ENCODE assay signal across 12 mouse cellular contexts in the genomic region with DNA sequence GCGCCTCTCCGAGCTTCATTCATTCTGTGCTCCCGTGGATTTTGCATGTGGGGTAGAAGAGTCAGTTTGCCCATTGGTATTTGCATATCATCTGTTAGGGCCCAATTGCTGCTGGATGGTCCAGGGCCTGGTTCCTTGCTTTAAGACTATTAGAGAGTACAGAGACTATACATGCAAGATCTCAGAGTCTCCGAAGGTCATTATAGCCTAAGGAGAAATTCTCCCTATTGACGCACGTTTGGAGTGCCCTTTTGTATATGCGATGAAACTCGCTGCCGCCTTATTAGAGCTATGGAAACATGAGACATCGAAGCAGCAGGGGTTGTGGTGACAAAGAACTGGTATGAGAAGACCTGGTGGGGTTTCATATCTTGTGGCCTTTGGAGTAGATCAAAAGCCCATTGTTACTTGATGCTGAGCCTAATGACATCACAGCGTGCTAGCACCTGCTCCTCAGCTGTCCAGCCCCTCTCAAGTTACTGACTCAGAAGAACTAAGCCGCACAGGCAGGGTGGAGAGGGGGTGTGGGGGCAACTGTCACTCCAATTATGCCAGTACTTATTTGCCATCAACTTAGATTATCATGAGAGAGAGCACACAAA. TPM values are rescaled to one million over a fixed set of nuclear protein-coding genes. Genes with fewer than 3 reads are reported as not detected.
A peak's percentile ranks its signal among the peaks of the same experiment; 100 is the strongest.
DNase-seq lines count a peak whose midpoint lies in the region; ATAC-seq and TF ChIP-seq lines count a peak whose summit lies in the region.
"Had no signal": no experiment of that assay in that cellular context is flagged by ENCODE, and none has a peak within 500 bp of the region (broad histone marks: within the 10 kb centered on the region; RNA-seq: fewer than 3 reads in every experiment).

No protein-coding gene starts in this region.

- H3K4me1 ChIP-seq in hindbrain, embryonic 11.5 days (replicated peaks; ENCODE audit: control insufficient read depth, insufficient read depth, low read length): no peaks in the 10 kb centered on the region
- H3K4me1 ChIP-seq in hindbrain, embryonic 13.5 days (replicated peaks): peaks cover 4% of the 10 kb centered on the region; the same call in 1 of the 2 replicates
- H3K4me1 ChIP-seq in embryonic facial prominence, embryonic 12.5 days: no peaks in the 10 kb centered on the region
- no peaks in the 10 kb centered on the region for H3K4me1 ChIP-seq in midbrain, embryonic 14.5 days (ENCODE audit: control insufficient read depth, insufficient read depth, low read length)
- H3K4me1 ChIP-seq: heart, embryonic 13.5 days; hindbrain, embryonic 15.5 days; liver, embryonic 13.5 days had no signal

- no peak overlapping the region for H3K9ac ChIP-seq in hindbrain, embryonic 11.5 days (ENCODE audit: low read depth, low read length)
- no peak overlapping the region for H3K9ac ChIP-seq in hindbrain, embryonic 13.5 days
- no peak overlapping the region for H3K9ac ChIP-seq in embryonic facial prominence, embryonic 12.5 days
- H3K9ac ChIP-seq in midbrain, embryonic 14.5 days (replicated peaks; ENCODE audit: low read length): no peak overlapping the region
- H3K9ac ChIP-seq: heart, embryonic 13.5 days; hindbrain, embryonic 15.5 days; liver, embryonic 13.5 days had no signal

- no peak overlapping the region for H3K4me2 ChIP-seq in hindbrain, embryonic 11.5 days (replicated peaks; ENCODE audit: low read depth, low read length)
- H3K4me2 ChIP-seq in hindbrain, embryonic 13.5 days: no peak overlapping the region
- no peak overlapping the region for H3K4me2 ChIP-seq in embryonic facial prominence, embryonic 12.5 days (replicated peaks)
- no peak overlapping the region for H3K4me2 ChIP-seq in midbrain, embryonic 14.5 days (ENCODE audit: low read length)
- H3K4me2 ChIP-seq: heart, embryonic 13.5 days; hindbrain, embryonic 15.5 days; liver, embryonic 13.5 days had no signal

- H3K4me3 ChIP-seq in hindbrain, embryonic 11.5 days (ENCODE audit: low read depth, low read length): no peak overlapping the region
- no peak overlapping the region for H3K4me3 ChIP-seq in hindbrain, embryonic 13.5 days
- no peak overlapping the region for H3K4me3 ChIP-seq in embryonic facial prominence, embryonic 12.5 days
- no peak overlapping the region for H3K4me3 ChIP-seq in midbrain, embryonic 14.5 days (replicated peaks; ENCODE audit: low read depth, low read length)
- H3K4me3 ChIP-seq: heart, embryonic 13.5 days; hindbrain, embryonic 15.5 days; liver, embryonic 13.5 days had no signal

- no peak overlapping the region for H3K27ac ChIP-seq in hindbrain, embryonic 11.5 days (ENCODE audit: low read depth, low read length)
- H3K27ac ChIP-seq in hindbrain, embryonic 13.5 days: no peak overlapping the region
- H3K27ac ChIP-seq in embryonic facial prominence, embryonic 12.5 days: no peak overlapping the region
- no peak overlapping the region for H3K27ac ChIP-seq in midbrain, embryonic 14.5 days (replicated peaks; ENCODE audit: low read depth, low read length)
- H3K27ac ChIP-seq: heart, embryonic 13.5 days; hindbrain, embryonic 15.5 days; liver, embryonic 13.5 days had no signal

- ATAC-seq in hindbrain, embryonic 11.5 days (ENCODE audit: low FRiP score): 0 out of 2 replicates have a peak, but pooled peaks have one; percentile 56
- ATAC-seq in hindbrain, embryonic 13.5 days (ENCODE audit: low FRiP score): no peak
- ATAC-seq in embryonic facial prominence, embryonic 12.5 days (ENCODE audit: insufficient number of reproducible peaks, insufficient read depth, low FRiP score, low TSS enrichment): peak; percentile 72
- no peak for ATAC-seq in midbrain, embryonic 14.5 days (ENCODE audit: low FRiP score, low TSS enrichment)
- ATAC-seq in erythroblast, adult 5-6 weeks (replicated peaks; ENCODE audit: low FRiP score, poor library complexity, severe bottlenecking): no peak
- no peak for ATAC-seq in activated CD4-positive, CD25-positive, alpha-beta regulatory T cell, adult 4 months

- no peaks in the 10 kb centered on the region for H3K27me3 ChIP-seq in hindbrain, embryonic 11.5 days (ENCODE audit: control insufficient read depth, insufficient read depth, low read length)
- no peaks in the 10 kb centered on the region for H3K27me3 ChIP-seq in hindbrain, embryonic 13.5 days
- H3K27me3 ChIP-seq in embryonic facial prominence, embryonic 12.5 days: no peaks in the 10 kb centered on the region
- no peaks in the 10 kb centered on the region for H3K27me3 ChIP-seq in midbrain, embryonic 14.5 days (ENCODE audit: control insufficient read depth, insufficient read depth, low read length)
- H3K27me3 ChIP-seq: heart, embryonic 13.5 days; hindbrain, embryonic 15.5 days; liver, embryonic 13.5 days had no signal

- H3K36me3 ChIP-seq in hindbrain, embryonic 11.5 days (ENCODE audit: control insufficient read depth, insufficient read depth, low read length): no peaks in the 10 kb centered on the region
- no peaks in the 10 kb centered on the region for H3K36me3 ChIP-seq in hindbrain, embryonic 13.5 days
- no peaks in the 10 kb centered on the region for H3K36me3 ChIP-seq in embryonic facial prominence, embryonic 12.5 days
- H3K36me3 ChIP-seq in midbrain, embryonic 14.5 days (ENCODE audit: control insufficient read depth, insufficient read depth, low read length): no peaks in the 10 kb centered on the region
- H3K36me3 ChIP-seq: heart, embryonic 13.5 days; hindbrain, embryonic 15.5 days; liver, embryonic 13.5 days had no signal

- no peak for TF ChIP-seq CTCF in brain, embryonic 14.5 days (IDR thresholded peaks at IDR 0.05; ENCODE audit: borderline replicate concordance, extremely low read depth, insufficient read depth, insufficient read length)

- peak; percentile 36 for DNase-seq in hindbrain, embryonic 11.5 days (ENCODE audit: low spot score)
- peak; percentile 79 for DNase-seq in brain, embryonic 14.5 days (ENCODE audit: low read depth)
- peak; percentile 29 for DNase-seq in midbrain, embryonic 14.5 days
- DNase-seq: kidney, adult 9 months; liver, embryonic 13.5 days; lung, postnatal 10 days had no signal

- 56% methylated on average over 12 of the region's 12 CpGs for WGBS in hindbrain, embryonic 11.5 days
- WGBS in hindbrain, embryonic 13.5 days: 58% methylated on average over 12 of the region's 12 CpGs
- WGBS in embryonic facial prominence, embryonic 12.5 days: 52% methylated on average over 12 of the region's 12 CpGs
- 46% methylated on average over 12 of the region's 12 CpGs for WGBS in midbrain, embryonic 14.5 days

- TF ChIP-seq POLR2A in brain, embryonic 14.5 days (IDR thresholded peaks at IDR 0.05; ENCODE audit: borderline replicate concordance, extremely low read depth, insufficient read depth, insufficient read length, poor library complexity, severe bottlenecking): no peak

- no peaks in the 10 kb centered on the region for H3K9me3 ChIP-seq in hindbrain, embryonic 11.5 days (ENCODE audit: control insufficient read depth, low read length)
- H3K9me3 ChIP-seq in hindbrain, embryonic 13.5 days: no peaks in the 10 kb centered on the region
- H3K9me3 ChIP-seq in embryonic facial prominence, embryonic 12.5 days: no peaks in the 10 kb centered on the region
- H3K9me3 ChIP-seq in midbrain, embryonic 14.5 days (ENCODE audit: control insufficient read depth, low read length): no peaks in the 10 kb centered on the region
- H3K9me3 ChIP-seq: hindbrain, embryonic 15.5 days; liver, embryonic 13.5 days had no signal

RNA-seq across cellular contexts. Expression of a gene that starts 30.6 kb away (rescaled TPM):
- polyA plus RNA-seq in hindbrain, embryonic 11.5 days (2014; fragmentation: Nextera tagmentation; extraction: Ambion mirVana): 95.0 and 116 TPM in 2 replicates
- 42.5 and 44.3 TPM in 2 replicates for polyA plus RNA-seq in hindbrain, embryonic 13.5 days (2015; fragmentation: Nextera tagmentation; extraction: Ambion mirVana)
- 60.5 and 70.5 TPM in 2 replicates for polyA plus RNA-seq in brain, embryonic 14.5 days (2012; rRNA removed)
- 106 and 115 TPM in 2 replicates for polyA plus RNA-seq in embryonic facial prominence, embryonic 12.5 days (2016; fragmentation: Nextera tagmentation; extraction: Ambion mirVana)
- polyA plus RNA-seq in midbrain, embryonic 14.5 days (2014; fragmentation: Nextera tagmentation; extraction: Ambion mirVana): 45.2 and 79.8 TPM in 2 replicates
- 13.1 and 22.2 TPM in 2 replicates for total RNA-seq in erythroblast, adult 5-6 weeks (2015; ENCODE audit: low replicate concordance)
- 8.8 and 18.4 TPM in 2 replicates for total RNA-seq in erythroblast, adult 5-6 weeks (2017; ENCODE audit: low replicate concordance)
- 10 to 100 TPM; 23.1 to 24.4 TPM for polyA plus RNA-seq in activated CD4-positive, CD25-positive, alpha-beta regulatory T cell, adult 4 months (2017; shearing (Covaris generic))

Comparison
In these comparisons a context has a peak if more than half of its experiments do, and no peak if none do; other contexts are left out.
1. ATAC-seq: peak in hindbrain, embryonic 11.5 days (single experiment) and embryonic facial prominence, embryonic 12.5 days (single experiment); none in hindbrain, embryonic 13.5 days (single experiment), midbrain, embryonic 14.5 days (single experiment), erythroblast, adult 5-6 weeks (single experiment) and activated CD4-positive, CD25-positive, alpha-beta regulatory T cell, adult 4 months (single experiment).
2. DNase-seq: peak in every context shown above with its lines; median percentile 79 in brain, embryonic 14.5 days; 36 in hindbrain, embryonic 11.5 days; 29 in midbrain, embryonic 14.5 days.